Mouse (Mus musculus) brown adipose tissue, adult 24 weeks (tissue): ENCODE measurements around the gene Rcor1. TPM values are rescaled to one million over a fixed set of nuclear protein-coding genes. Genes with fewer than 3 reads are reported as not detected.
"Not testable (repeated sequence)": the region's sequence is repeated elsewhere in the genome, so short reads cannot be mapped to it uniquely, and the experiment has no call there.

ENCODE experiments used
- H3K27ac ChIP-seq: fragments of 200-500 bp; replicated peaks from 2 replicates; pipeline ENCODE4 v1.5.1; 2012; ENCODE audit warnings: low read depth, mild to moderate bottlenecking, low read length
- H3K4me1 ChIP-seq: fragments of 200-500 bp; 2 replicates; pipeline ENCODE4 v1.6.1; 2012; ENCODE audit warnings: low read length, mixed read lengths; ENCODE audit not compliant: control insufficient read depth, insufficient read depth, insufficient read length
- H3K4me3 ChIP-seq: fragments of 200-500 bp; 2 replicates; pipeline ENCODE4 v1.5.1; 2012; ENCODE audit warnings: low read depth, mild to moderate bottlenecking, low read length, moderate library complexity; ENCODE audit not compliant: insufficient read depth
- polyA plus RNA-seq: library from polyadenylated mRNA; stranded (reverse); fragments of >200 nt; gene quantifications from 2 replicates; pipeline ENCODE4 v1.2.4, GENCODE M21; 2012; ENCODE audit not compliant: missing spikeins, insufficient read depth, insufficient read length

Rcor1 gene
- polyA plus RNA-seq, 1 experiment, result 9.7 TPM

DNA sequence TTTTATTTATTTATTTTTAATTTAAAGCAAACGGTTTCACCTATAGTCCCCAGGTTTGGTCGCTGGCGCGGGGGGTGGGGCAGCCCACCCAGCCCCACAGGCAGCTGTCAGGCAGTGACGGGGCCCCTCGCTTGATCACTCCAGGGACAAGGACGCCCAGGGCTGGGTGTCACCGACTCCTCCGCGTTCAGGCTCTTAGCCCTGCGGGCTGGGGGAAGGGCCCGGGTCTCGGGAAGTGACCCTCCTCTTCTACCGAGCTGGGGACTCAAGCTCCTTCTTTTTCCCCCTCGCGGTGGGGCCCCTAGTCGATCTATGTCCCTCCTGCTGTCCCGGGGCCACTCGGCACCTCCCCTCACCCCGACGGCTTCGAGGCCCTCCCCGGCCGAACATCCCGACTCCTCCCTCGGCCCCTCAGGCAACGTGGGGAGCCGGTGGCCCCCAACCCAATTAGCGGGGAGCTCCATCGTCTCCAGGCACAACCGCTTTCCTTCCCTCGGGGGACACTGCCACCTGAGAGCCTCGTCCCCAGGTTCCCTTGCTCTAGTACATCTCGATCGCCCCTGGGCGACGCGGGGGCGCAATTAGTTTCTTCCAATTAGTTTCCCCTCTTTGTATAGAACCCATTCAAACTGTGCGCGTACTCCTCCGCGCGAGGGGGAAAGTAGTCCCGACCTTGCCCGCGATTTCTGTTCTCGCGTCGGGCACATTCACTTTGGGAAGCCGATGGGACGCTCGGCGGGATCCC, 748 bp upstream of the Rcor1 start:
- Histone ChIP-seq H3K4me3 (peak overlapping the region; percentile 87), H3K4me1 (no peaks in the 10 kb centered on the region; the same call in 1 of the 2 replicates), H3K27ac (peak overlapping the region; percentile 78)

DNA sequence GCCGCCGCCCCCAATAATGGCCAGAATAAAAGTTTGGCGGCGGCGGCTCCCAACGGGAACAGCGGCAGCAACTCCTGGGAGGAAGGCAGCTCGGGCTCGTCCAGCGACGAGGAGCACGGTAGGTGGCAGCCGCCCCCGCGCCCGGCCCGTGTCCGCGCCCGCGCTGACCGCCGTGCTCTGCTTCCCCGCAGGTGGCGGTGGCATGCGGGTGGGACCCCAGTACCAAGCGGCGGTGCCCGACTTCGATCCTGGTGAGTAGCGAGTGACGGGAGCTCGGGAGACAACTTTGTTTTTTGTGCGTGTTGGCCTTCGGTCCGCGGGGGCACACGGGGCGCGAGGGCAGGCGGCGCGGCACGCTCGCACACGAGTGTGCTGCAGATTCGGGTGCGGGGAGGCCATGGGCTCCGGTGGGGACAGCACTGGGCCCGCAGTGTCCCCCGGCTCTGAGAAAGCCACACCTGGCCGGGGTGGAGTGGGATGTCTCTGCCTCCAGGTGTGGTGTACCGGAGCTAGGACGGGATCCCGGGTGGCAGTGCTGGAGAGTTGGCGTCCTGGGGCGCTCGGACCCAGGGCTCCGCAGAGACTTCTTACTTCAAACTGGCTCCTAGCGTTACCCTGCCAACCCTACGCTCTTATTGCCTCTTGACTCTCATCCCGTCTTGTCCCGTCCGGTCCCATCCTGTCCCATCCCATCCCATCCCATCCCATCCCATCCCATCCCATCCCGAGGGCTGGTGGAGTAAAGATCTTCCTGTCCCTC, 800 bp downstream of the Rcor1 start:
- H3K27ac ChIP-seq, result 0 out of 2 replicates have a peak overlapping the region, but pooled peaks have one; percentile 39
- peak overlapping the region; percentile 99 for H3K4me3 ChIP-seq
- no peaks in the 10 kb centered on the region; the same call in 1 of the 2 replicates for H3K4me1 ChIP-seq

DNA sequence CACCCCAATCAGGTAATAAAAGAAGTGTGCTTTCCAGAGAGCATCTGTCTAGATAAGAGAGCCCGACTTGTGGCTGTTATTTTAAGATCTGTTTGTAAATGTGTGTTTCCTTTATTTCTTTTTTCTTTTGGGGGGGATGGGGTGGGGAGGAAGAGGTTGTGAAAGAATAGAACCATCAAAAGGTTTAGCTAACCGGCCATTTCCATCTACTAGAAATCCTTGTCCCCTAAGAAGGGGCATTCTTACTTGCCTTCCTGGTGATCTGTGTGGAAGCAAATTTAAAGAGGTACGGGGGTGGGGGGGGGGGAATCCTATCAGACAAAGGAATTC, 1.3 kb downstream of the Rcor1 start:
- no peak overlapping the region for H3K27ac ChIP-seq
- no peaks in the 10 kb centered on the region; the same call in 1 of the 2 replicates for H3K4me1 ChIP-seq
- peak overlapping the region; percentile 99 for H3K4me3 ChIP-seq

DNA sequence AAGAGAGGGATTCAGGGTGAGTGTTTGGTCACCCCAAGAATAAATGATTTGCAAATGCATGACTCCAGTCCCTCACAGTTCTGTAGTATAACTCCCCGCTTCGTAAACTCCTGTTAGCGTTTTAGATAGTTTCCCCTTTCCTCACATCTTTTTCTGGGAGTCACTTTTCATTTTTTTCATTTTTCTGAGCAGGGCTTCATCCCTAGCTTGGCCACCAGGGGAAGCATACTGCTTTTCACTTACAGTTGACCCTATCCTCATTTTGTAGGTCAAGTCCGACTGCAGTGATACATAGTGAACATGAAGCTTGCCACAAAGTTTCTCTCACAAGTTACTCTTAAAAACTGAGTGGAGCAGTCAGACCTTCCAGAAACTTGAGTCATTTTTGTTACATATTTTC, 2.0 kb downstream of the Rcor1 start:
- H3K4me3 ChIP-seq, result peak overlapping the region; percentile 13; the same call in 1 of the 2 replicates
- no peaks in the 10 kb centered on the region; the same call in 1 of the 2 replicates for H3K4me1 ChIP-seq
- no peak overlapping the region for H3K27ac ChIP-seq

DNA sequence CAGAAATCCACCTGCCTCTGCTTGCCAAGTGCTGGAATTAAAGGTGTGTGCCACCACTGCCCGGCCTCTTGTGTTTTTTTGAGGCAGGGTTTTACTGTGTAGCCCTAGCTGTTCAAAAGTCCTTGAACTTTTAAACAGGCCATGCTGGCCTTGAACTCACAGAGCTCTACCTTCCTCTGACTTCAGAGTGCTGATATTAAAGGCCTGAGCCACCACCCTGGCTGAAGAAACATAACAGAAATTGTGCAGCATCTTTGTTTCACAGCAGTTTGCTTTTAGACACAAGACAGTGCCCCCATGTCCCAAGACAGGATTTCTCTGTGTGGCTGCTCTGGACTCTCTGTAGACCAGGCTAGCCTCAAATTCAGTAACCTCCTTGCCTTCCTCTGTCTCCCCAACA, 3.2 kb downstream of the Rcor1 start:
- no peak overlapping the region for H3K4me3 ChIP-seq
- H3K4me1 ChIP-seq, result no peaks in the 10 kb centered on the region; the same call in 1 of the 2 replicates
- H3K27ac ChIP-seq, result no peak overlapping the region

DNA sequence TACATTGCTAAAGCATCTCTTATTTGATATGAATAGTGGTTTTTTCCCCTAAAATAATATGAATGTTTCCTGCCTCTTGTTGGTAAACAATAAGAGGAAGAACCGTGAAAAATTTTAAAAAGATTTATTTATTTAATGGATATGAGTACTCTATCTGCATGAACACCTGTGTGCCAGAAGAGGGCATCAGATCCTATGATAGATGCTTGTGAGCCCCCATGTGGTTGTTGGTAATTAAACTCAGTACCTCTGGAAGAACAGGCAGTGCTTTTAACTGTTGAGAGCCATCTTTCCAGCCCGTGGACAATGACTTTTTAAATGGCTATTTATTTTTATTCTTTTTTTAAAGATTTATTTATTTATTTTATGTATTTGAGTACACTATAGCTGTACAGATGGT, 5.7 kb downstream of the Rcor1 start:
- no peak overlapping the region for H3K4me3 ChIP-seq
- H3K27ac ChIP-seq, result no peak overlapping the region
- no peaks in the 10 kb centered on the region; the same call in 1 of the 2 replicates for H3K4me1 ChIP-seq

DNA sequence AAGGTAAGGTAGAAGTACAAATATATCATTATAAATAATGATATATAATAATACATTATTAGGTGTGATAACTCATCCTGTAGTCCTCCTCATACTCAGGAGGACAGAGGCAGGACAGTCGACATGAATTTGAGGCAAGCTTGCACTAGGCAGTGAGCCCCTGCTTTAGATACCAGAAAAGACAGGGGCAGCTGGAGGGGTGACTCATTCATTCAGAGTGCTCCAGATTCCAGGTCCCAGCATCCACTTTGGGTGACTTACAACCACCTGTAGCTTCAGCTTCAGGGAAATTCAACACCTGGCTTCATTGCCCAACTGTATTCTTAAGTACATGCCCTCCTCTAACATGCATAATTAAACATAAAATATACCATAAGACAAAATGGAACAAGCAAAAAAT, 7.7 kb downstream of the Rcor1 start:
- peaks cover 2% of the 10 kb centered on the region; the same call in 1 of the 2 replicates for H3K4me1 ChIP-seq
- no peak overlapping the region for H3K4me3 ChIP-seq
- no peak overlapping the region for H3K27ac ChIP-seq

DNA sequence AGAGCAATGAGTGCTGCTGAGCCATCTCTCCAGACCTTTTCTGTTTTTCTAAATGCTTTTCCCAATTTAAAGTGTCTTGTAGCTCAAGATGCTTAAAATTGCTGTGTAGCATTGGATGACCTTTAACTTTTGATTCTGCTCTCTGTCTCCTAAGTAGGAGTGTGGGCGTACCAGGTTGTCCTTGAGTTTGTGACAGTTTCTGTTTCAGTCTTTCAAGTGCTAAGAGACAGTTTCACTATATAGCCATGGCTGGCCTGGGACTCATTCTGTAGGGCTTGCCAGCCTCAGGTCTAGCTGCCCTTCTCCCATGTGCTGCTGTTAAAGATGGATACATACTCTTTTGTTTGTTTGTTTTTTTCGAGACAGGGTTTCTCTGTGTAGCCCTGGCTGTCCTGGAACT, 9.1 kb downstream of the Rcor1 start:
- H3K4me3 ChIP-seq, result no peak overlapping the region
- H3K4me1 ChIP-seq, result peaks cover 2% of the 10 kb centered on the region; the same call in 1 of the 2 replicates
- no peak overlapping the region for H3K27ac ChIP-seq

DNA sequence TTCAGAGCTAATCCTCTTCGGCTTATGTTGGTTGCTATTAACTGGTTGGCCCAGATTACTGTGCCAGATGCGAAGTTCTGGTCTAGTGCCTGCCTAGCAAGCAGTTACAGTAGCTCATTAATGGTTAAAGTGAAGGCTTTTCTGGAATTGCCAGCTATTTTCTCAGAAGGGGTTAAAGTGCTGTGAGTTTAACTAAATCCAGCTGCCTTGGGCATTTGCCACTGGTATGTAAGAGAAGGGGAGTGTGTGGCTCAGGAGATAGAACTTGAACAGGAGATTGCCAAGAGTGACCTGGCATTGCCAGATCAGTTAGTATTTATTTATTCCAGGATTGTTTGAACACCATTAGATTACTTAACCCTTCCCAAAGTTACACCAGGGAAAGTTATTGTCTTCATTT, 11.1 kb downstream of the Rcor1 start:
- no peak overlapping the region for H3K27ac ChIP-seq
- peaks cover 2% of the 10 kb centered on the region; the same call in 1 of the 2 replicates for H3K4me1 ChIP-seq
- no peak overlapping the region for H3K4me3 ChIP-seq

DNA sequence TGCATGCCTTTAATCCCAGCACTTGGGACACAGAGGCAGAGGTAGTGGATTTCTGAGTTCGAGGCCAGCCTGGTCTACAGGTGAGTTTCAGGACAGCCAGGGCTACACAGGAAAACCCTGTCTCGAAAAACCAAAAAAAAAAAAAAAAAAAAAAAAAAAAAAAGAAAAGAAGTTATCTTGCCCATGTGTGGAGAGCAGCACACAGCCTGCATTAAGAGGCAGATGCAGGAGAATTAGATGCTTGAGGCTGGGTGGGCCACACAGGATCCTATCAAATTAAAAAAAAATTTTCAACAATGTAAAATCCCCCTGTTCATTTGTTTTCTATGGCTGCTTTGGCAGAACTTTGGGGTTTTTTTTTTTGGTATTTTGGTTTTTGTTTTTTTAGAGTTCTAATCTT, 24.2 kb downstream of the Rcor1 start:
- no peak overlapping the region for H3K4me3 ChIP-seq
- H3K27ac ChIP-seq, result no peak overlapping the region
- no peaks in the 10 kb centered on the region for H3K4me1 ChIP-seq

DNA sequence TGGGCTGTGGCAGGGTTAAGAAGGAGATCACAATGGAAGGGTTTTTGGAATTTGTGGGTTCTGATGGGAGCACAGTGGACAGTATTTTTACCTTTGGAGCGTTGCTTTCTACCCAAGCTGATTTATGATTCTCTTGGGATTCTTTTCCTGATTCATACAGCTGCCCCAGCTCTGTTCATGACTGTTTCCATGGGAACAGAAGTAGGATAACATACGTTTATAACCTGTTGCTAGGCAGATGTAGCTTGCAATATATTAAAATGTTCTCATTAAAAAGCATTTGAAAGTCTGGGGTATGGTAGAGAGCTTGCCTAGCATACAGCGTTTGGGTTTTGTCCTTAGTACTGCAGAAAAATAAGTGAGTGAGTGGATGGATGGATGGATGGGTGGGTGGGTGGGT, 25.1 kb downstream of the Rcor1 start:
- no peak overlapping the region for H3K4me3 ChIP-seq
- H3K4me1 ChIP-seq, result no peaks in the 10 kb centered on the region
- H3K27ac ChIP-seq, result no peak overlapping the region

DNA sequence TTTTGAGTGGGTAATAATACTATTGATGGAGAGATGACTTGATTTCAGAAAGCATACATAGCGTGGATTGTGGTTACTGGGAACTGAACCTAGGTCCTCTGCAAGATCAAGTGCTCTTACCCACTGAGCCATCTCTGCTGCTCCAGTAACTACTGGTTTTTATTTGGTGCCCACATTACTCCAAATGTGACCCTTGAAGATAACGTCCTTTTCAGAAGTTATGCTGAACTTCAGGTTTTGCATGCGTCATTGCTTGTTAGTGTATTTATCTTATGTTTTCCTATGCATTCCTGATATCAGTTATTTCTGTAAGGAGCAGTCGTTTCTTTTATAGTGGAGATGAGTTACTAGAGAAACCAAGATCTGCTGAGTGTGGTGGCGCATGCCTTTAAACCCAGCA, 26.2 kb downstream of the Rcor1 start:
- no peak overlapping the region for H3K27ac ChIP-seq
- no peaks in the 10 kb centered on the region for H3K4me1 ChIP-seq
- no peak overlapping the region for H3K4me3 ChIP-seq

DNA sequence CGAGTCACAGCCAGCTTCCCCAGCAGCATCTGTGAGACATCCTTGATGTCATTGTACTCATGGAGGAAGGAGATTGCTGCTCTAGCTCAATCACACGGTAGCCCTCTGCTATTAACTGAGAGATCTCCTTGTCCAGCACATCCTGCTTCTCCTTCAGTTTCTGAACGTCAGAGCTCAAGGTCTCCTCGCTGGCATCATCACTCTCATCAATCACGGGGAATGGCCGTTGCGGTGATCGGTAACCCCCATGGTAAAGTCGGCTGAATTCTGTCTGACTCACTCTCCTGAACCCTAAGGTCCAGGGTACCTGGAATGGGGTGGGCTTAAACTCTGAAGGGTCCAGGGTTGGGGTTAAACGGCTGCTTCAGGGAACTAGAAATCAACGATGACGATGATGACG, 28.7 kb downstream of the Rcor1 start:
- Histone ChIP-seq H3K27ac (no peak overlapping the region), H3K4me3 (no peak overlapping the region), H3K4me1 (no peaks in the 10 kb centered on the region)

DNA sequence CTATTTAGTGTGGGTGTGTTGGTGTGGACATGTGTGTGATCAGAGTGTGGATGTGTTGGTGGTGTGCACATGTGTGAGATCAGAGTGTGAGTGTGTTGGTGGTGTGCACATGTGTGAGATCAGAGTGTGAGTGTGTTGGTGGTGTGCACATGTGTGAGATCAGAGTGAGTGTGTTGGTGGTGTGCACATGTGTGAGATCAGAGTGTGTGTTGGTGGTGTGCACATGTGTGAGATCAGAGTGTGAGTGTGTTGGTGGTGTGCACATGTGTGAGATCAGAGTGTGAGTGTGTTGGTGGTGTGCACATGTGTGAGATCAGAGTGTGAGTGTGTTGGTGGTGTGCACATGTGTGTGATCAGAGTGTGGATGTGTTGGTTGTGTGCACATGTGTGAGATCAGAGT, 30.1 kb downstream of the Rcor1 start:
- not testable (repeated sequence) for H3K4me3 ChIP-seq, H3K4me1 ChIP-seq, H3K27ac ChIP-seq

DNA sequence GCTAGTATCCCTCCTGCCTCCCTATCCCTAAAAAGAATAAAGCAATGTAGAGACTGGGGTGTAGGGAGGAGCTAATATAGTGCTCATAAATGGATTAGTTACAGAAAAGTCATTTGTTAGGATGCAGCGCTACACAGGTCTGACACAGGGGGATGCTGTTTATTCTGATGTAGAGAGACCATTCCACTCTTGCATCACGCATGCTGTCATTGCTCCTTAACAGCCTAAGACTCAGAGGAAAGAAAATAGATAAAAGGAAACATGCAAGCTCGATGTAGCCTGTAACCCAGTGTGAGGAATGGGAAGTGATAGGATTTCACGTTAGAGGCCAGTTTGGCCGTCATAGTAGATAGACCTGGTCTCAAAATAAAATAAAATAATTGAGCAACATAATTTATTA, 31.9 kb downstream of the Rcor1 start:
- Histone ChIP-seq H3K4me3 (no peak overlapping the region), H3K4me1 (no peaks in the 10 kb centered on the region), H3K27ac (no peak overlapping the region)
